Comparison of ENCODE assay signal across 34 mouse cellular contexts in genomic region chr16:14091771-14092170, GRCm38 (mm10).
"Had no signal": no experiment of that assay in that cellular context is flagged by ENCODE, and none has a peak within 500 bp of the region (broad histone marks: within the 10 kb centered on the region; RNA-seq: fewer than 3 reads in every experiment).

No protein-coding gene starts in this region.

- H3K27ac ChIP-seq: heart, embryonic 13.5 days; heart, embryonic 15.5 days; hindbrain, embryonic 10.5 days; hindbrain, embryonic 12.5 days; hindbrain, embryonic 13.5 days; hindbrain, embryonic 14.5 days; hindbrain, embryonic 15.5 days; hindbrain, postnatal 0 days; intestine, embryonic 15.5 days; kidney, embryonic 15.5 days; kidney, postnatal 0 days; layer of hippocampus, adult 2 months; left cerebral cortex, adult 2 months had no signal

- H3K36me3 ChIP-seq: heart, embryonic 12.5 days; heart, embryonic 13.5 days; heart, embryonic 15.5 days; hindbrain, embryonic 10.5 days; intestine, embryonic 15.5 days; kidney, embryonic 15.5 days had no signal

- H3K4me3 ChIP-seq: heart, embryonic 12.5 days; heart, embryonic 13.5 days; heart, embryonic 15.5 days; hindbrain, embryonic 10.5 days; hindbrain, embryonic 12.5 days; hindbrain, embryonic 13.5 days; hindbrain, embryonic 15.5 days; intestine, embryonic 15.5 days; kidney, embryonic 15.5 days; layer of hippocampus, adult 2 months; left cerebral cortex, adult 2 months had no signal

- DNase-seq: heart, postnatal 10 days; heart, postnatal 14 days; heart, postnatal 36 days; heart, postnatal 4 days; kidney, adult 11 months; kidney, adult 18-20 months; kidney, adult 2 months; kidney, adult 8-10 months; kidney, adult 9 months; kidney, postnatal 10 days; kidney, postnatal 14 days; kidney, postnatal 25 days; kidney, postnatal 36 days; kidney, postnatal 4 days; layer of hippocampus, adult 9-11 months; layer of hippocampus, postnatal 36 days had no signal

- H3K27me3 ChIP-seq: heart, embryonic 12.5 days; heart, embryonic 13.5 days; heart, embryonic 15.5 days; hindbrain, embryonic 12.5 days; hindbrain, embryonic 13.5 days; hindbrain, embryonic 15.5 days; intestine, embryonic 15.5 days; kidney, embryonic 15.5 days had no signal

- ATAC-seq: hindbrain, embryonic 16.5 days; hindbrain, postnatal 0 days; inflammation-experienced regulatory T-cells, adult 6 months; intestine, embryonic 15.5 days; intestine, embryonic 16.5 days; intestine, postnatal 0 days had no signal

- H3K9ac ChIP-seq: heart, embryonic 12.5 days; heart, embryonic 13.5 days; heart, embryonic 15.5 days; hindbrain, embryonic 12.5 days; hindbrain, embryonic 13.5 days; hindbrain, embryonic 14.5 days; hindbrain, embryonic 15.5 days; intestine, embryonic 15.5 days; kidney, embryonic 15.5 days had no signal

- H3K4me1 ChIP-seq: heart, embryonic 12.5 days; heart, embryonic 13.5 days; heart, embryonic 15.5 days; hindbrain, embryonic 10.5 days; hindbrain, embryonic 12.5 days; hindbrain, embryonic 13.5 days; hindbrain, embryonic 15.5 days; intestine, embryonic 15.5 days had no signal

- H3K4me2 ChIP-seq: heart, embryonic 12.5 days; heart, embryonic 13.5 days; heart, embryonic 15.5 days; hindbrain, embryonic 12.5 days; hindbrain, embryonic 13.5 days; hindbrain, embryonic 14.5 days; hindbrain, embryonic 15.5 days; intestine, embryonic 15.5 days; kidney, embryonic 15.5 days had no signal

- H3K9me3 ChIP-seq: heart, embryonic 12.5 days; heart, embryonic 13.5 days; heart, embryonic 15.5 days; hindbrain, embryonic 10.5 days; hindbrain, embryonic 12.5 days; hindbrain, embryonic 13.5 days; hindbrain, embryonic 15.5 days; intestine, embryonic 15.5 days; kidney, embryonic 15.5 days had no signal
